Mouse (Mus musculus): ENCODE measurements around the gene Tmtc2. TPM values are rescaled to one million over a fixed set of nuclear protein-coding genes. Genes with fewer than 3 reads are reported as not detected.

The Tmtc2 gene
- polyA plus RNA-seq, 1 experiment from 2014 or later = 10.9 TPM

DNA sequence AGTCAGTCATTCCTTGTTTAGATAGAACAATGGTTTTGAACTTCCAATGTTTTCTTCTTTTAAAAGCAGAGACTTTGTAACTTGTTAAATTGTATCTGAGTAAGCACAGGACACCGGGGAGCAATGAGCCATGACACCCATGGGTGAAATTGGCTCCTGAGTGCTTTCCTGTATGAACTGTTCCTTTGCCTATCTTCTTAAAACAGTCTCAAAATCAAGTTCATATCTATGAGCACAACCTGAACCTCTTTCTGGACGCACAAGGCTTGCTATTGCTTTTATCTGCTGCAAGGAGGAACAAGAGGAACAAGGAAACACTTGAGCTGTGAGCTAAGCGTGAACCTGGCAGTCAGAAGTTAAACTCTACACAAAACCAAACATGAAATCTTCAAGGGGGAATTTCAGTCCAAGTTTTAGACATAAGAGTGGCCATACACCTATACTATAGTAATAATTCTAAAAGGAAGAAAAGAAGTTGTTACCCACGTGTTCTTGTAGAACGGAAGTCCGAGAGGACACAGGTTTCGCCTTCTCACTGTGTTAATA is 60.4 kb downstream of the Tmtc2 start:
- Histone ChIP-seq H3K27me3 (no peaks in the 10 kb centered on the region), H3K4me3 (no peak overlapping the region), H3K9me3 (no peaks in the 10 kb centered on the region), H3K36me3 (no peaks in the 10 kb centered on the region), H3K4me2 (replicated peaks) (no peak overlapping the region), H3K27ac (replicated peaks) (no peak overlapping the region), H3K4me1 (peaks cover 23% of the 10 kb centered on the region), H3K9ac (replicated peaks) (no peak overlapping the region)
- WGBS = 78% methylated on average over 7 of the region's 7 CpGs
- no peak for ATAC-seq (ENCODE audit: low FRiP score, low read depth)

- peak; percentile 67 for ATAC-seq (ENCODE audit: low FRiP score, low read depth)
- 24% methylated on average over 4 of the region's 5 CpGs for WGBS
- Histone ChIP-seq H3K4me3 (peak overlapping the region; percentile 22), H3K36me3 (peaks cover 8% of the 10 kb centered on the region; the same call in 1 of the 2 replicates), H3K27ac (replicated peaks) (no peak overlapping the region), H3K9me3 (no peaks in the 10 kb centered on the region), H3K4me1 (peaks cover 23% of the 10 kb centered on the region), H3K4me2 (replicated peaks) (peak overlapping the region; percentile 38), H3K27me3 (no peaks in the 10 kb centered on the region), H3K9ac (replicated peaks) (no peak overlapping the region)
These were observed 64.4 kb downstream of the Tmtc2 start for GRCm38 (mm10) chr10:105509896-105510272.

- H3K4me1 ChIP-seq = peaks cover 23% of the 10 kb centered on the region
- H3K27me3 ChIP-seq = no peaks in the 10 kb centered on the region
- ATAC-seq (ENCODE audit: low FRiP score, low read depth) = no peak; the same call in 1 of the 2 replicates
- no peaks in the 10 kb centered on the region for H3K9me3 ChIP-seq
- H3K9ac ChIP-seq (replicated peaks) = no peak overlapping the region
- no peak overlapping the region for H3K27ac ChIP-seq (replicated peaks)
- H3K36me3 ChIP-seq = peaks cover 8% of the 10 kb centered on the region; the same call in 1 of the 2 replicates
- WGBS = 58% methylated on average over 8 of the region's 12 CpGs
- peak overlapping the region; percentile 22 for H3K4me3 ChIP-seq
- peak overlapping the region; percentile 38 for H3K4me2 ChIP-seq (replicated peaks)
These were observed 64.9 kb downstream of the Tmtc2 start for GRCm38 (mm10) chr10:105509146-105509895.

DNA sequence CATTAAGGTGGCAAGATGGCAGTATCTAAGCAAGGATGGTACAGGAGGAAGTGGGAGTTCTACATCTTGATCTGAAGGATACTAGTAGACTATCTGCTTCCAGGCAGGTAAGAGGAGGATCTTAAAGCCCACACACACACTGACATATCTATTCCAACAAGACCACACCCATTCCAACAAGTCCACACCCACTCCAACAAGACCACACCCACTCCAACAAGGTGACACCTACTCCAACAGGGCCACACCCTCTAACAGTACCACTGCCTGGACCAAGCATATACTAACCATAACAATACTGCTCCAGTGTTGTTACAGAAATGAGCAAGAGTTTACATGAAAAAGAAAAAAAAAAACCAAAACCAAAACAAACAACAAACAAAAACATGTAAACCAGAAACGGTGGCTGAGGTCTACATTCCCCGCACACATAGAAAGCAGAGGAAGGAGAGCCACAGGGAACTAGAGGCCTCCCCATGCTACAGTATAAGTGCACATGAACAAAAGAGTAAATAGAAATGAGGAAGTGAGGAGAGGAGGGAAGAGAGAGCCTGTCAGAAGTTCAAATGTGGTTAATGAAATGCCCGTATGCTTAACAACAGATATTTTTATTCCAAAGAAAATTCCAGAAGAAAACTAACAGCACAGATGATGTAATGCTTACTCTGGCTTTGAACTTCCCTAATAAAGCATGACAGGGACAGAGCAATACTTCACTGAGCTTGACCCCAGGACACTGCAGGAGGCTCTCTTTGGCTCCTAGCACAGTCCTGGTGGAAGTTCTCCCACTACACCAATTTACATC is 66.1 kb downstream of the Tmtc2 start:
- 82% methylated on average over 3 of the region's 3 CpGs for whole genome bisulfite sequencing
- H3K27me3 ChIP-seq = no peaks in the 10 kb centered on the region
- peaks cover 20% of the 10 kb centered on the region for H3K4me1 ChIP-seq
- no peak overlapping the region for H3K4me3 ChIP-seq
- ATAC-seq (ENCODE audit: low FRiP score, low read depth) = no peak
- no peak overlapping the region for H3K4me2 ChIP-seq (replicated peaks)
- H3K9ac ChIP-seq (replicated peaks) = no peak overlapping the region
- H3K36me3 ChIP-seq = peaks cover 8% of the 10 kb centered on the region; the same call in 1 of the 2 replicates
- no peaks in the 10 kb centered on the region for H3K9me3 ChIP-seq
- H3K27ac ChIP-seq (replicated peaks) = no peak overlapping the region

DNA sequence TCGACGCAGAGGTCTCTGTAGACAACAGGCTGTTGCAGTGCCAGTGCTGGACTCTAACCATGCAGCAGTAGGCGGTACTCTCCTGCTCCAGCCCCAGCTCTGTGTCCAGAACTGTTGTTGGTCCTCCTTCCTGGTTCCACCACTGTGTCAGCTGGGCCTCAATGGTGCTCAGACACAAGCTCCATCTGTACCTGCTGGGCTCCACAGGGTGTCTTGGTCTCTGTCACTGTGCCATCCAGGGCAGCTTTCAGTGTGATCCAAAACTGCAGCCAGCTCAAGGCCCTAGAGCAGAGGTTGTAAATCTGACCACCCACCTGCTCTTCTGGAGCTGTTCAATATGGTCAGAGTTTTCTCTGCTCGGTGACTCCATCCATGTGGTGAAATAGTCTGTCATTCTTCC is 68.2 kb downstream of the Tmtc2 start:
- H3K36me3 ChIP-seq = peaks cover 8% of the 10 kb centered on the region; the same call in 1 of the 2 replicates
- no peak overlapping the region for H3K4me2 ChIP-seq (replicated peaks)
- H3K4me3 ChIP-seq = no peak overlapping the region
- H3K9ac ChIP-seq (replicated peaks) = no peak overlapping the region
- WGBS = 96% methylated on average over 4 of the region's 4 CpGs
- ATAC-seq (ENCODE audit: low FRiP score, low read depth) = no peak
- H3K9me3 ChIP-seq = no peaks in the 10 kb centered on the region
- H3K27ac ChIP-seq (replicated peaks) = no peak overlapping the region
- no peaks in the 10 kb centered on the region for H3K27me3 ChIP-seq
- H3K4me1 ChIP-seq = peaks cover 20% of the 10 kb centered on the region

GRCm38 (mm10) chr10:105504472-105504871 is 69.8 kb downstream of the Tmtc2 start:
- 89% methylated on average over 2 of the region's 2 CpGs for WGBS
- no peak overlapping the region for H3K4me2 ChIP-seq (replicated peaks)
- peaks cover 8% of the 10 kb centered on the region; the same call in 1 of the 2 replicates for H3K36me3 ChIP-seq
- no peak for ATAC-seq (ENCODE audit: low FRiP score, low read depth)
- no peaks in the 10 kb centered on the region for H3K9me3 ChIP-seq
- H3K4me3 ChIP-seq = no peak overlapping the region
- peaks cover 6% of the 10 kb centered on the region for H3K4me1 ChIP-seq
- H3K9ac ChIP-seq (replicated peaks) = no peak overlapping the region
- H3K27ac ChIP-seq (replicated peaks) = no peak overlapping the region
- H3K27me3 ChIP-seq = no peaks in the 10 kb centered on the region

DNA sequence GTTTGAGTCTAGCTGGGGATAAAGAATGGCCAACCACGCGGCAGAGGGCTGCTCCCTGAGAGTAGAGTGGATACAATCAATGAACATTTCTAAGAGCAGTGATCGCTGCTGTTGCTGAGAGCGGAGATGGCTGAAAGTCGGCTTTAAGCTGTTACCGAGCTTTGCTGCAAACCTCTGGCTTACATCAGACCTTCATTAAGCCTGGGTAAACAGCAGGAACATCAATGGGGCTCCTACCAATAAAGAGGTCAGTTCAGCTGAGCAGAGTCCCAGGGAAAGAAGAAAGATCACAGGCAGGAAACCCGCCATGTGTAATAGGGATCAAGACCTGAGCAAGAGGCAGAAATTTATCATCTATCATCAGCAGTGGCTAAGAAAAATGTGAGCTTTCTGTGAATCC is 72.5 kb downstream of the Tmtc2 start:
- H3K36me3 ChIP-seq = peaks cover 8% of the 10 kb centered on the region; the same call in 1 of the 2 replicates
- no peak overlapping the region; the same call in 1 of the 2 replicates for H3K27ac ChIP-seq (replicated peaks)
- ATAC-seq (ENCODE audit: low FRiP score, low read depth) = peak; percentile 29; the same call in 1 of the 2 replicates
- H3K4me3 ChIP-seq = no peak overlapping the region
- 46% methylated on average over 7 of the region's 7 CpGs for WGBS
- no peaks in the 10 kb centered on the region for H3K4me1 ChIP-seq
- no peak overlapping the region for H3K9ac ChIP-seq (replicated peaks)
- no peaks in the 10 kb centered on the region for H3K27me3 ChIP-seq
- no peaks in the 10 kb centered on the region for H3K9me3 ChIP-seq
- H3K4me2 ChIP-seq (replicated peaks) = no peak overlapping the region

DNA sequence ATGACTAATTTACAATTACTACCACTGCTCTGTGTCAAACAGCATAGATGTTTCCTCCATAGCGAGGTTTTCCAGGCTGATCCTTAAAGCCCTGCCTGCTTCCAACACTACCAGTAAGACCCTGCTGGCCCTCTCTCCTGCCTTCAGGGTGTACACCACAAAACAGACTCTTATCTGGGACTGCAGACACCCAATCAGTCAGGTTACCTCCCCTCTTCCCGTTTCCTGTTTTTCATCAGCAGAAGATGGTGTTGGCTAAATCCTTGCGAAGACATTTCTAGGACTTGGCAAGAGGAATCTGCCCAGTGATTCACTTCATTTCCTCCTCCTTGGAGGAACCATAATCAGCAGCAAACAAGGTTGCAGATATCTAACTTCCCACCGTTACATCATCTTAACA is 73.8 kb downstream of the Tmtc2 start:
- H3K4me3 ChIP-seq = no peak overlapping the region
- H3K9me3 ChIP-seq = no peaks in the 10 kb centered on the region
- no peak overlapping the region for H3K27ac ChIP-seq (replicated peaks)
- WGBS = 72% methylated on average over 4 of the region's 4 CpGs
- H3K4me1 ChIP-seq = no peaks in the 10 kb centered on the region
- H3K27me3 ChIP-seq = no peaks in the 10 kb centered on the region
- ATAC-seq (ENCODE audit: low FRiP score, low read depth) = no peak
- H3K9ac ChIP-seq (replicated peaks) = no peak overlapping the region
- H3K36me3 ChIP-seq = no peaks in the 10 kb centered on the region
- no peak overlapping the region for H3K4me2 ChIP-seq (replicated peaks)

DNA sequence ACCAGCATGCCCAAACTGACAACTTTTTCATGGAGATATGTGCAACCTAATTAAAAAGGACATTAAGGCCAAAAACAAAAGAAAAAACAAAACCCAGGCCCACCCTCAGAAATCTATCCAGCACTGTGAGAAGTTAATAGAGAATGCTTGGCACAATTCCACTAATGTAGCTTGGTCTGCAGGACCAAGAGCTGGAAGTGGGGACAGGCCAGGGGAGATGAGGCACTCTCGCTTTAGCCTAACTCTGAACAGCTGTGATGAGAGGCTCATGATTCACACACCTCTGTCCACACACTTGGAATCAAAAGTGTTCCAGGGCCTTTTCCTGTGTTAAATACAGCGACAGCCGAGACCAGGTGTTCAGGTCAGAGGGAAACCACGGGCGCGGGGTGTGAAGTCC is 79.0 kb downstream of the Tmtc2 start:
- WGBS = 86% methylated on average over 6 of the region's 6 CpGs
- Histone ChIP-seq H3K4me1 (peaks cover 3% of the 10 kb centered on the region; the same call in 1 of the 2 replicates), H3K9ac (replicated peaks) (no peak overlapping the region), H3K27ac (replicated peaks) (no peak overlapping the region), H3K27me3 (0 out of 2 replicates have a peak, but pooled peaks cover 3% of the 10 kb centered on the region), H3K4me2 (replicated peaks) (no peak overlapping the region), H3K36me3 (no peaks in the 10 kb centered on the region), H3K4me3 (no peak overlapping the region), H3K9me3 (no peaks in the 10 kb centered on the region)
- ATAC-seq (ENCODE audit: low FRiP score, low read depth) = no peak

- no peak overlapping the region for H3K9ac ChIP-seq (replicated peaks)
- no peaks in the 10 kb centered on the region for H3K9me3 ChIP-seq
- WGBS = 58% methylated on average over 4 of the region's 4 CpGs
- no peak for ATAC-seq (ENCODE audit: low FRiP score, low read depth)
- no peak overlapping the region for H3K4me2 ChIP-seq (replicated peaks)
- 0 out of 2 replicates have a peak, but pooled peaks cover 5% of the 10 kb centered on the region for H3K27me3 ChIP-seq
- H3K27ac ChIP-seq (replicated peaks) = no peak overlapping the region
- H3K36me3 ChIP-seq = no peaks in the 10 kb centered on the region
- peaks cover 7% of the 10 kb centered on the region; the same call in 1 of the 2 replicates for H3K4me1 ChIP-seq
- H3K4me3 ChIP-seq = no peak overlapping the region
These were observed 81.8 kb downstream of the Tmtc2 start for GRCm38 (mm10) chr10:105492485-105492884.

- WGBS = 83% methylated on average over 4 of the region's 4 CpGs
- H3K27ac ChIP-seq (replicated peaks) = no peak overlapping the region
- 0 out of 2 replicates have a peak, but pooled peaks cover 6% of the 10 kb centered on the region for H3K27me3 ChIP-seq
- H3K4me1 ChIP-seq = peaks cover 12% of the 10 kb centered on the region; the same call in 1 of the 2 replicates
- H3K36me3 ChIP-seq = no peaks in the 10 kb centered on the region
- ATAC-seq (ENCODE audit: low FRiP score, low read depth) = no peak; the same call in 1 of the 2 replicates
- no peak overlapping the region for H3K4me2 ChIP-seq (replicated peaks)
- no peak overlapping the region for H3K4me3 ChIP-seq
- no peak overlapping the region for H3K9ac ChIP-seq (replicated peaks)
- no peaks in the 10 kb centered on the region for H3K9me3 ChIP-seq
These were observed 83.5 kb downstream of the Tmtc2 start for GRCm38 (mm10) chr10:105490748-105491147.

Measured in midbrain, embryonic 12.5 days (tissue).